Mouse (Mus musculus): ENCODE measurements around the gene Cabp7. TPM values are rescaled to one million over a fixed set of nuclear protein-coding genes. Genes with fewer than 3 reads are reported as not detected.

The Cabp7 gene
- polyA plus RNA-seq, 1 experiment from 2014 or later: 0.09 TPM

- H3K4me2 ChIP-seq (ENCODE audit: low read length): no peak overlapping the region
- WGBS: 70% methylated on average over 7 of the region's 7 CpGs
- TF ChIP-seq CTCF (IDR thresholded peaks at IDR 0.05; ENCODE audit: low read depth): no peak
- H3K9ac ChIP-seq (ENCODE audit: low read depth, low read length): no peak overlapping the region
- ATAC-seq (replicated peaks; ENCODE audit: low FRiP score, low read depth): no peak
- no peaks in the 10 kb centered on the region for H3K27me3 ChIP-seq (ENCODE audit: insufficient read depth, low read length)
- H3K27ac ChIP-seq: no peak overlapping the region
- no peaks in the 10 kb centered on the region for H3K4me1 ChIP-seq (replicated peaks; ENCODE audit: insufficient read depth, low read length)
- no peak for DNase-seq (ENCODE audit: low spot score)
- no peak overlapping the region for H3K4me3 ChIP-seq (replicated peaks; ENCODE audit: low read depth, low read length)
- no peaks in the 10 kb centered on the region for H3K36me3 ChIP-seq (ENCODE audit: insufficient read depth, low read length)
- H3K9me3 ChIP-seq (replicated peaks; ENCODE audit: low read length): no peaks in the 10 kb centered on the region
Observed at GRCm38 (mm10) chr11:4690353-4690752, 56.2 kb downstream of the Cabp7 start.

- peaks cover 5% of the 10 kb centered on the region; the same call in 1 of the 2 replicates for H3K36me3 ChIP-seq (ENCODE audit: insufficient read depth, low read length)
- 43% methylated on average over 11 of the region's 11 CpGs for WGBS
- ATAC-seq (replicated peaks; ENCODE audit: low FRiP score, low read depth): no peak
- DNase-seq (ENCODE audit: low spot score): no peak
- no peak overlapping the region for H3K4me3 ChIP-seq (replicated peaks; ENCODE audit: low read depth, low read length)
- no peak overlapping the region for H3K4me2 ChIP-seq (ENCODE audit: low read length)
- no peak overlapping the region for H3K27ac ChIP-seq
- H3K4me1 ChIP-seq (replicated peaks; ENCODE audit: insufficient read depth, low read length): no peaks in the 10 kb centered on the region
- no peak overlapping the region for H3K9ac ChIP-seq (ENCODE audit: low read depth, low read length)
- no peaks in the 10 kb centered on the region for H3K27me3 ChIP-seq (ENCODE audit: insufficient read depth, low read length)
- no peak for TF ChIP-seq CTCF (IDR thresholded peaks at IDR 0.05; ENCODE audit: low read depth)
- no peaks in the 10 kb centered on the region for H3K9me3 ChIP-seq (replicated peaks; ENCODE audit: low read length)
Observed at GRCm38 (mm10) chr11:4688632-4689380, 57.8 kb downstream of the Cabp7 start.

- no peak for TF ChIP-seq CTCF (IDR thresholded peaks at IDR 0.05; ENCODE audit: low read depth)
- ATAC-seq (replicated peaks; ENCODE audit: low FRiP score, low read depth) (no peak), DNase-seq (ENCODE audit: low spot score) (no peak)
- Histone ChIP-seq H3K36me3 (ENCODE audit: insufficient read depth, low read length) (peaks cover 11% of the 10 kb centered on the region; the same call in 1 of the 2 replicates), H3K4me1 (replicated peaks; ENCODE audit: insufficient read depth, low read length) (no peaks in the 10 kb centered on the region), H3K4me2 (ENCODE audit: low read length) (no peak overlapping the region), H3K9ac (ENCODE audit: low read depth, low read length) (no peak overlapping the region), H3K9me3 (replicated peaks; ENCODE audit: low read length) (no peaks in the 10 kb centered on the region), H3K27me3 (ENCODE audit: insufficient read depth, low read length) (no peaks in the 10 kb centered on the region), H3K4me3 (replicated peaks; ENCODE audit: low read depth, low read length) (no peak overlapping the region), H3K27ac (no peak overlapping the region)
- WGBS: 32% methylated on average over 3 of the region's 3 CpGs
Observed at GRCm38 (mm10) chr11:4687874-4688273, 58.7 kb downstream of the Cabp7 start.

- no peak for ATAC-seq (replicated peaks; ENCODE audit: low FRiP score, low read depth)
- no peak for DNase-seq (ENCODE audit: low spot score)
- Histone ChIP-seq H3K4me3 (replicated peaks; ENCODE audit: low read depth, low read length) (no peak overlapping the region), H3K9ac (ENCODE audit: low read depth, low read length) (no peak overlapping the region), H3K9me3 (replicated peaks; ENCODE audit: low read length) (no peaks in the 10 kb centered on the region), H3K4me1 (replicated peaks; ENCODE audit: insufficient read depth, low read length) (no peaks in the 10 kb centered on the region), H3K27me3 (ENCODE audit: insufficient read depth, low read length) (no peaks in the 10 kb centered on the region), H3K27ac (no peak overlapping the region), H3K4me2 (ENCODE audit: low read length) (no peak overlapping the region), H3K36me3 (ENCODE audit: insufficient read depth, low read length) (peaks cover 18% of the 10 kb centered on the region; the same call in 1 of the 2 replicates)
- no peak for TF ChIP-seq CTCF (IDR thresholded peaks at IDR 0.05; ENCODE audit: low read depth)
- 77% methylated on average over 3 of the region's 3 CpGs for WGBS
Observed at GRCm38 (mm10) chr11:4687027-4687426, 59.6 kb downstream of the Cabp7 start.

Other genes with a start within 250 kb of the Cabp7 start
- 18.1 and 19.6 TPM in 2 replicates for gene Mtmr3, start 151.9 kb downstream of the Cabp7 start, polyA plus RNA-seq (2015; fragmentation: Nextera tagmentation; extraction: Ambion mirVana)
- gene Gm11032, start 126.7 kb downstream of the Cabp7 start, polyA plus RNA-seq (2015; fragmentation: Nextera tagmentation; extraction: Ambion mirVana): not detected in 2 replicates
- 23.2 and 23.9 TPM in 2 replicates for gene Ascc2, start 109.0 kb downstream of the Cabp7 start, polyA plus RNA-seq (2015; fragmentation: Nextera tagmentation; extraction: Ambion mirVana)
- 1,603 and 1,802 TPM in 2 replicates for gene Uqcr10, start 42.4 kb downstream of the Cabp7 start, polyA plus RNA-seq (2015; fragmentation: Nextera tagmentation; extraction: Ambion mirVana)
- 76.3 and 81.7 TPM in 2 replicates for gene Zmat5, start 42.1 kb downstream of the Cabp7 start, polyA plus RNA-seq (2015; fragmentation: Nextera tagmentation; extraction: Ambion mirVana)
- 33.3 and 35.6 TPM in 2 replicates for gene Nf2, start 102.8 kb upstream of the Cabp7 start, polyA plus RNA-seq (2015; fragmentation: Nextera tagmentation; extraction: Ambion mirVana)
- gene Nipsnap1, start 127.2 kb upstream of the Cabp7 start, polyA plus RNA-seq (2015; fragmentation: Nextera tagmentation; extraction: Ambion mirVana): 82.0 and 90.8 TPM in 2 replicates
- 27.3 and 29.8 TPM in 2 replicates for gene Thoc5, start 148.5 kb upstream of the Cabp7 start, polyA plus RNA-seq (2015; fragmentation: Nextera tagmentation; extraction: Ambion mirVana)
- 0.08 and 0.11 TPM in 2 replicates for gene Nefh, start 201.3 kb upstream of the Cabp7 start, polyA plus RNA-seq (2015; fragmentation: Nextera tagmentation; extraction: Ambion mirVana)
- 54.5 and 61.6 TPM in 2 replicates for gene Ap1b1, start 240.0 kb upstream of the Cabp7 start, polyA plus RNA-seq (2015; fragmentation: Nextera tagmentation; extraction: Ambion mirVana)